Mouse (Mus musculus): Measurements from ENCODE around the gene Nagk. TPM values are rescaled to one million over a fixed set of nuclear protein-coding genes. Genes with fewer than 3 reads are reported as not detected.
A peak's percentile ranks its signal among the peaks of the same experiment; 100 is the strongest.

Gene Nagk
- polyA plus RNA-seq, 1 experiment = 22.2 TPM

GRCm38 (mm10) chr6:83768485-83768884 is 26.3 kb upstream of the Nagk start:
- DNase-seq = no peak
- WGBS = 68% methylated on average over 5 of the region's 5 CpGs
- peaks cover 4% of the 10 kb centered on the region; the same call in 1 of the 2 replicates for H3K4me1 ChIP-seq (ENCODE audit: control insufficient read depth, insufficient read depth, low read length)
- H3K4me3 ChIP-seq (replicated peaks; ENCODE audit: insufficient read depth, low read depth, low read length) = no peak overlapping the region
- TF ChIP-seq CTCF (IDR thresholded peaks at IDR 0.05; ENCODE audit: borderline replicate concordance, insufficient read depth, low read depth, low read length) (no peak), POLR2A (IDR thresholded peaks at IDR 0.05; ENCODE audit: borderline replicate concordance, insufficient read depth, low read length) (no peak)
- no peaks in the 10 kb centered on the region for H3K27me3 ChIP-seq (ENCODE audit: control insufficient read depth, insufficient read depth, low read length)
- no peak overlapping the region for H3K27ac ChIP-seq (ENCODE audit: insufficient read depth, low read length)

GRCm38 (mm10) chr6:83774126-83774525 is 20.7 kb upstream of the Nagk start:
- H3K27me3 ChIP-seq (ENCODE audit: control insufficient read depth, insufficient read depth, low read length) = no peaks in the 10 kb centered on the region
- peak overlapping the region; percentile 22 for H3K4me3 ChIP-seq (replicated peaks; ENCODE audit: insufficient read depth, low read depth, low read length)
- H3K27ac ChIP-seq (ENCODE audit: insufficient read depth, low read length) = no peak overlapping the region
- H3K4me1 ChIP-seq (ENCODE audit: control insufficient read depth, insufficient read depth, low read length) = peaks cover 12% of the 10 kb centered on the region; the same call in 1 of the 2 replicates
- TF ChIP-seq CTCF (IDR thresholded peaks at IDR 0.05; ENCODE audit: borderline replicate concordance, insufficient read depth, low read depth, low read length) = no peak
- TF ChIP-seq POLR2A (IDR thresholded peaks at IDR 0.05; ENCODE audit: borderline replicate concordance, insufficient read depth, low read length) = no peak
- no peak for DNase-seq
- 61% methylated on average over 9 of the region's 9 CpGs for WGBS

DNA sequence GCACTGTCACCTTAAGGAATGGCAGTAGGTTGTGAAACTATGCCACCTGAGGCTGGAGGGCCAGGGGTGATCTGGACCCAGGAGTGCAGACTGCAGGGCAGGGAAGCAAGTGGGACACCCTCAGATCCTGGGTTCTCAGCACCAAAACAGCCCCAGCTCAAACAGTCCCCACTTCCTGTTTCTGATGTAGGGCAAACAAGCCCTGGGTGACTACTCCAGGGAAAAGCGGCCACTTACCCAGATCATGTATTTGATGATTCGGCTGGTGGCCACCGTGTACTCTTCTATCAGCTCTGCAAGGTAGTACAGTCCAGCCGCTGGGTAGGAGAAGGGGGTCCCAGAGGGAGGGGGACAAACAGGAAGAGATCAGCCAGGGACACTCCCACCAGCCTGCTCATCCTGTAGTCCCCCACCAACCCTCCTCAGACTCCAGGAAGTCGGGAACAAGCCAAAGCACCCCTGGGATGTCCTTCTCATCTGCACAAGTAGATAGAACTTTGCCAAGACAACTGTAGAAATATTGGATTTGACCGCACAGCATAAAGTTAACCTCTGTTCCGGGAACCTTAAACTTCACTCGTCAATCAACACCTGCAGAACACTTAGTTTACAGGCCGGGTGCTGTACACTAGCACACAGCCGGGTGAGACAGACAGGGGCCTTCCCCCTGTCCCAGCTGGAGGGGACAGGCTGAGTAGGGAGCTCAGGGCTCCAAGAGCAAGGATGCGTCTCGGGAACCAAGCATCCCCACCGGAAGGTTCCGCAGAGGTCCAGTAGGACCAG is 19.8 kb upstream of the Nagk start:
- TF ChIP-seq CTCF (IDR thresholded peaks at IDR 0.05; ENCODE audit: borderline replicate concordance, insufficient read depth, low read depth, low read length) (no peak), POLR2A (IDR thresholded peaks at IDR 0.05; ENCODE audit: borderline replicate concordance, insufficient read depth, low read length) (no peak)
- H3K27me3 ChIP-seq (ENCODE audit: control insufficient read depth, insufficient read depth, low read length) = no peaks in the 10 kb centered on the region
- DNase-seq = peak in 1 of 2 experiments; percentile 27
- H3K4me3 ChIP-seq (replicated peaks; ENCODE audit: insufficient read depth, low read depth, low read length) = peak overlapping the region; percentile 94
- peaks cover 12% of the 10 kb centered on the region; the same call in 1 of the 2 replicates for H3K4me1 ChIP-seq (ENCODE audit: control insufficient read depth, insufficient read depth, low read length)
- under 1% methylated on average over 14 of the region's 14 CpGs for WGBS
- peak overlapping the region; percentile 55 for H3K27ac ChIP-seq (ENCODE audit: insufficient read depth, low read length)

- peak within 1 kb of the TSS; percentile 85 for H3K27ac ChIP-seq (ENCODE audit: insufficient read depth, low read length)
- H3K27me3 ChIP-seq (ENCODE audit: control insufficient read depth, insufficient read depth, low read length) = no peaks in the 10 kb centered on the region
- peak; percentile 84 for TF ChIP-seq POLR2A (IDR thresholded peaks at IDR 0.05; ENCODE audit: borderline replicate concordance, insufficient read depth, low read length)
- TF ChIP-seq CTCF (IDR thresholded peaks at IDR 0.05; ENCODE audit: borderline replicate concordance, insufficient read depth, low read depth, low read length) = peak; percentile 82
- H3K4me1 ChIP-seq (ENCODE audit: control insufficient read depth, insufficient read depth, low read length) = peaks cover 12% of the 10 kb centered on the region; the same call in 1 of the 2 replicates
- H3K4me3 ChIP-seq (replicated peaks; ENCODE audit: insufficient read depth, low read depth, low read length) = peak within 1 kb of the TSS; percentile 94
- peak; percentile 93 for DNase-seq
- WGBS = under 1% methylated on average over 45 of the region's 45 CpGs
Measured at GRCm38 (mm10) chr6:83775638-83776293, 19.0 kb upstream of the Nagk start, which contains the start of gene Tex261. Gene Tex261, minus strand, starts transcription at chr6:83775813.

- Histone ChIP-seq H3K4me1 (ENCODE audit: control insufficient read depth, insufficient read depth, low read length) (peaks cover 10% of the 10 kb centered on the region; the same call in 1 of the 2 replicates), H3K27me3 (ENCODE audit: control insufficient read depth, insufficient read depth, low read length) (no peaks in the 10 kb centered on the region), H3K4me3 (replicated peaks; ENCODE audit: insufficient read depth, low read depth, low read length) (no peak overlapping the region), H3K27ac (ENCODE audit: insufficient read depth, low read length) (no peak overlapping the region)
- WGBS = 88% methylated on average over 7 of the region's 7 CpGs
- DNase-seq = peak in 1 of 2 experiments; percentile 31
- TF ChIP-seq POLR2A (IDR thresholded peaks at IDR 0.05; ENCODE audit: borderline replicate concordance, insufficient read depth, low read length) (no peak), CTCF (IDR thresholded peaks at IDR 0.05; ENCODE audit: borderline replicate concordance, insufficient read depth, low read depth, low read length) (no peak)
Measured at GRCm38 (mm10) chr6:83778306-83778705, 16.5 kb upstream of the Nagk start.

DNA sequence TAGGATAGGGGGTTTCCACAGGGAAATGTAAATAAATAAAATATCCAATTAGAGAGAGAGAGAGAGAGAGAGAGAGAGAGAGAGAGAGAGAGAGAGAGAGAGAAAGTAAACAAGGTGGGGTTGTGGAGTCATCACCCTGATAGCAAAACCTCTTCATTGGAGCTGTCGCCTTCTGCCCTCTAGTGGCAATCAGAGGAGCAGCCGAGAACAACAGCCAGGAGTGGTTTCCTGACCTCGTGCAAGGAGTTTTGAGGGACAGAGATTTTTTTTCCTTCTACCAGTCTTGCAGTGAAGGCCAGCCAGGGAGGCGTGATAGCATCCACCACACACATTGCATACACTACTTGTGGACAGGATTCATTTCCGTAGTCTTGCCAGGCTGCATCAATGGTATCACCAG is 15.8 kb upstream of the Nagk start:
- WGBS = 9% methylated on average over 5 of the region's 5 CpGs
- peaks cover 5% of the 10 kb centered on the region; the same call in 1 of the 2 replicates for H3K4me1 ChIP-seq (ENCODE audit: control insufficient read depth, insufficient read depth, low read length)
- H3K27ac ChIP-seq (ENCODE audit: insufficient read depth, low read length) = no peak overlapping the region
- TF ChIP-seq CTCF (IDR thresholded peaks at IDR 0.05; ENCODE audit: borderline replicate concordance, insufficient read depth, low read depth, low read length) (peak; percentile 67), POLR2A (IDR thresholded peaks at IDR 0.05; ENCODE audit: borderline replicate concordance, insufficient read depth, low read length) (no peak)
- no peaks in the 10 kb centered on the region for H3K27me3 ChIP-seq (ENCODE audit: control insufficient read depth, insufficient read depth, low read length)
- no peak overlapping the region for H3K4me3 ChIP-seq (replicated peaks; ENCODE audit: insufficient read depth, low read depth, low read length)
- peak; percentile 49 to 50 for DNase-seq

GRCm38 (mm10) chr6:83786426-83786825 is 8.4 kb upstream of the Nagk start:
- no peak for DNase-seq
- Histone ChIP-seq H3K27me3 (ENCODE audit: control insufficient read depth, insufficient read depth, low read length) (no peaks in the 10 kb centered on the region), H3K4me3 (replicated peaks; ENCODE audit: insufficient read depth, low read depth, low read length) (no peak overlapping the region), H3K4me1 (ENCODE audit: control insufficient read depth, insufficient read depth, low read length) (no peaks in the 10 kb centered on the region), H3K27ac (ENCODE audit: insufficient read depth, low read length) (no peak overlapping the region)
- TF ChIP-seq POLR2A (IDR thresholded peaks at IDR 0.05; ENCODE audit: borderline replicate concordance, insufficient read depth, low read length) = no peak
- TF ChIP-seq CTCF (IDR thresholded peaks at IDR 0.05; ENCODE audit: borderline replicate concordance, insufficient read depth, low read depth, low read length) = no peak
- 80% methylated on average over 3 of the region's 3 CpGs for WGBS

Measured in cerebellum, adult 2 months (tissue).